Mouse (Mus musculus) lung, embryonic 14.5 days (tissue): Measurements from ENCODE around the gene Stk38. TPM values are rescaled to one million over a fixed set of nuclear protein-coding genes. Genes with fewer than 3 reads are reported as not detected.

ENCODE experiments used
- ATAC-seq: fragments of 200-750 bp; cut with Nextera tagmentation; 2 replicates; pipeline ENCODE4 v1.8.0; 2017; ENCODE audit warnings: mild to moderate bottlenecking, moderate TSS enrichment, moderate library complexity; ENCODE audit not compliant: insufficient read depth
- DNase-seq: peaks from one replicate; pipeline ENCODE4 v3.0.0-alpha.2; 2015
- H3K27ac ChIP-seq: fragments of 300-500 bp; sonication (generic); 2 replicates; pipeline ENCODE4 v1.5.1; 2014; ENCODE audit warnings: low read depth, mild to moderate bottlenecking, moderate library complexity
- H3K27me3 ChIP-seq: fragments of 300-500 bp; sonication (generic); 2 replicates; pipeline ENCODE4 v1.6.1; 2014; ENCODE audit warnings: low read length, control low read depth; ENCODE audit not compliant: insufficient read depth
- H3K36me3 ChIP-seq: fragments of 300-500 bp; sonication (generic); 2 replicates; pipeline ENCODE4 v1.6.1; 2014; ENCODE audit warnings: control low read depth; ENCODE audit not compliant: insufficient read depth
- H3K4me1 ChIP-seq: fragments of 300-500 bp; sonication (generic); 2 replicates; pipeline ENCODE4 v1.6.1; 2014; ENCODE audit warnings: antibody characterized with exemption, control low read depth; ENCODE audit not compliant: insufficient read depth
- H3K4me2 ChIP-seq: fragments of 300-500 bp; sonication (generic); 2 replicates; pipeline ENCODE4 v1.6.1; 2014; ENCODE audit warnings: mild to moderate bottlenecking
- H3K4me3 ChIP-seq: fragments of 300-500 bp; sonication (generic); 2 replicates; pipeline ENCODE4 v1.5.1; 2014; ENCODE audit warnings: low read depth, low read length
- H3K9ac ChIP-seq: fragments of 300-500 bp; sonication (generic); 2 replicates; pipeline ENCODE4 v1.6.1; 2014
- H3K9me3 ChIP-seq: fragments of 300-500 bp; sonication (generic); 2 replicates; pipeline ENCODE4 v1.6.1; 2016; ENCODE audit warnings: low read depth, low read length, control low read depth
- CTCF ChIP-seq: IDR thresholded peaks from 2 replicates; pipeline ENCODE4 v1.5.1; 2016; ENCODE audit warnings: antibody characterized with exemption, low read depth
- WGBS: fragments of 180-500 bp; shearing (Covaris S2); extraction: QIAGEN DNeasy Blood & Tissue Kit; methylation state at CpG from one replicate; pipeline ENCODE4 v1.1.7; 2014; 5-methylcytosine and 5-hydroxymethylcytosine counted together
- polyA plus RNA-seq: library from polyadenylated mRNA; unstranded; fragments of >200 nt; fragmentation: Nextera tagmentation; extraction: Ambion mirVana; gene quantifications from 2 replicates; pipeline ENCODE4 v1.2.1, GENCODE M21; 2014

The Stk38 gene
- polyA plus RNA-seq, 1 experiment from 2014 or later, result 104 TPM

GRCm38 (mm10) chr17:29020444-29020843, 12.6 kb upstream of the Stk38 start:
- H3K4me2 ChIP-seq, result no peak overlapping the region
- H3K9me3 ChIP-seq, result no peaks in the 10 kb centered on the region
- peaks cover 10% of the 10 kb centered on the region for H3K4me1 ChIP-seq
- ATAC-seq (no peak), DNase-seq (peak; percentile 80)
- no peak overlapping the region for H3K4me3 ChIP-seq
- H3K9ac ChIP-seq, result no peak overlapping the region
- no peaks in the 10 kb centered on the region for H3K36me3 ChIP-seq
- H3K27me3 ChIP-seq, result no peaks in the 10 kb centered on the region
- TF ChIP-seq CTCF, result peak; percentile 61
- no peak overlapping the region for H3K27ac ChIP-seq

- ATAC-seq, result no peak
- 56% methylated on average over 7 of the region's 7 CpGs for WGBS
- no peak for TF ChIP-seq CTCF
- no peaks in the 10 kb centered on the region for H3K27me3 ChIP-seq
- H3K4me3 ChIP-seq, result no peak overlapping the region
- no peaks in the 10 kb centered on the region for H3K9me3 ChIP-seq
- H3K27ac ChIP-seq, result no peak overlapping the region
- H3K4me2 ChIP-seq, result no peak overlapping the region
- H3K4me1 ChIP-seq, result peaks cover 2% of the 10 kb centered on the region
- H3K9ac ChIP-seq, result no peak overlapping the region
- H3K36me3 ChIP-seq, result no peaks in the 10 kb centered on the region
- no peak for DNase-seq
Measured at GRCm38 (mm10) chr17:29019391-29019790, 11.6 kb upstream of the Stk38 start.

- H3K27me3 ChIP-seq, result no peaks in the 10 kb centered on the region
- DNase-seq (peak; percentile 49), ATAC-seq (no peak)
- TF ChIP-seq CTCF, result peak; percentile 64
- 50% methylated on average over 11 of the region's 11 CpGs for WGBS
- no peaks in the 10 kb centered on the region for H3K36me3 ChIP-seq
- no peak overlapping the region for H3K27ac ChIP-seq
- H3K4me2 ChIP-seq, result no peak overlapping the region
- no peak overlapping the region for H3K4me3 ChIP-seq
- H3K4me1 ChIP-seq, result no peaks in the 10 kb centered on the region
- no peak overlapping the region for H3K9ac ChIP-seq
- H3K9me3 ChIP-seq, result no peaks in the 10 kb centered on the region
Measured at GRCm38 (mm10) chr17:29018292-29018984, 10.6 kb upstream of the Stk38 start.

- H3K36me3 ChIP-seq, result no peaks in the 10 kb centered on the region
- no peak overlapping the region for H3K4me2 ChIP-seq
- WGBS, result 76% methylated on average over 4 of the region's 4 CpGs
- TF ChIP-seq CTCF, result no peak
- H3K4me1 ChIP-seq, result no peaks in the 10 kb centered on the region
- H3K27me3 ChIP-seq, result no peaks in the 10 kb centered on the region
- H3K27ac ChIP-seq, result no peak overlapping the region
- no peak for ATAC-seq
- no peak overlapping the region for H3K9ac ChIP-seq
- H3K9me3 ChIP-seq, result no peaks in the 10 kb centered on the region
- H3K4me3 ChIP-seq, result no peak overlapping the region
- no peak for DNase-seq
Measured at GRCm38 (mm10) chr17:29016705-29017104, 8.9 kb upstream of the Stk38 start.

- WGBS, result 30% methylated on average over 2 of the region's 2 CpGs
- peak; percentile 57 for TF ChIP-seq CTCF
- Histone ChIP-seq H3K4me1 (no peaks in the 10 kb centered on the region), H3K4me3 (no peak overlapping the region), H3K9me3 (no peaks in the 10 kb centered on the region), H3K36me3 (no peaks in the 10 kb centered on the region), H3K9ac (no peak overlapping the region), H3K4me2 (no peak overlapping the region), H3K27me3 (no peaks in the 10 kb centered on the region), H3K27ac (no peak overlapping the region)
- ATAC-seq (no peak), DNase-seq (peak; percentile 75)
Measured at GRCm38 (mm10) chr17:29015638-29016037, 7.8 kb upstream of the Stk38 start.

GRCm38 (mm10) chr17:29014235-29014634, 6.4 kb upstream of the Stk38 start:
- Histone ChIP-seq H3K9ac (no peak overlapping the region), H3K4me3 (no peak overlapping the region), H3K27me3 (no peaks in the 10 kb centered on the region), H3K4me1 (no peaks in the 10 kb centered on the region), H3K9me3 (no peaks in the 10 kb centered on the region), H3K27ac (peak overlapping the region; percentile 54), H3K36me3 (no peaks in the 10 kb centered on the region), H3K4me2 (no peak overlapping the region)
- DNase-seq (peak; percentile 85), ATAC-seq (peak; percentile 83)
- no peak for TF ChIP-seq CTCF

- no peak for TF ChIP-seq CTCF
- WGBS, result 86% methylated on average over 4 of the region's 4 CpGs
- DNase-seq, result no peak
Measured at GRCm38 (mm10) chr17:29009181-29009580, 1.4 kb upstream of the Stk38 start.

GRCm38 (mm10) chr17:29008326-29008650, 493 bp upstream of the Stk38 start:
- no peak for TF ChIP-seq CTCF
- ATAC-seq (0 out of 2 replicates have a peak, but pooled peaks have one; percentile 15), DNase-seq (no peak)
- Histone ChIP-seq H3K9ac (peak overlapping the region; percentile 93), H3K27me3 (no peaks in the 10 kb centered on the region), H3K4me3 (peak overlapping the region; percentile 94), H3K27ac (peak overlapping the region; percentile 88), H3K4me1 (no peaks in the 10 kb centered on the region), H3K4me2 (peak overlapping the region; percentile 68), H3K36me3 (no peaks in the 10 kb centered on the region), H3K9me3 (no peaks in the 10 kb centered on the region)
- WGBS, result 19% methylated on average over 8 of the region's 8 CpGs

More at GRCm38 (mm10) chr17:29009181-29009580, 1.4 kb upstream of the Stk38 start:
- Histone ChIP-seq H3K36me3 (no peaks in the 10 kb centered on the region), H3K9me3 (no peaks in the 10 kb centered on the region), H3K4me3 (no peak overlapping the region), H3K27me3 (no peaks in the 10 kb centered on the region), H3K4me1 (no peaks in the 10 kb centered on the region), H3K9ac (no peak overlapping the region), H3K27ac (no peak overlapping the region), H3K4me2 (no peak overlapping the region)
- ATAC-seq, result no peak
